8 mouse cellular contexts compared by ENCODE assay signal in genomic region chr1:74124021-74124981, GRCm38 (mm10). TPM values are rescaled to one million over a fixed set of nuclear protein-coding genes. Genes with fewer than 3 reads are reported as not detected.
DNase-seq lines count a peak whose midpoint lies in the region; ATAC-seq and TF ChIP-seq lines count a peak whose summit lies in the region.

Gene Tns1, minus strand, starts transcription at chr1:74124449.

- under 1% methylated on average over 80 of the region's 84 CpGs for WGBS in hindbrain, embryonic 14.5 days

- peaks cover 6% of the 10 kb centered on the region for H3K27me3 ChIP-seq in ES-Bruce4 (ENCODE audit: control insufficient read depth, insufficient read depth, low read length, poor library complexity, severe bottlenecking)
- peaks cover 20% of the 10 kb centered on the region; the same call in 1 of the 2 replicates for H3K27me3 ChIP-seq in hindbrain, embryonic 14.5 days (ENCODE audit: control insufficient read depth, insufficient read depth, low read length)

- no peaks in the 10 kb centered on the region for H3K4me1 ChIP-seq in ES-Bruce4 (ENCODE audit: control insufficient read depth, insufficient read depth, low read length)
- H3K4me1 ChIP-seq in hindbrain, embryonic 14.5 days (replicated peaks; ENCODE audit: control insufficient read depth, insufficient read depth, low read length): peaks cover 11% of the 10 kb centered on the region; the same call in 1 of the 2 replicates

- ATAC-seq in hindbrain, embryonic 14.5 days (ENCODE audit: low FRiP score): peak; percentile 61
- ATAC-seq in megakaryocyte, adult 5-6 weeks (ENCODE audit: poor library complexity, severe bottlenecking): peak; percentile 66

- peak; percentile 81 for DNase-seq in adrenal gland, postnatal 14 days
- DNase-seq in gastrocnemius, adult 2 months: peak; percentile 64
- no peak for DNase-seq in hindbrain, embryonic 14.5 days (ENCODE audit: low spot score)
- DNase-seq in left cerebral cortex, postnatal 14 days (ENCODE audit: low spot score in 2 of 2): no peak
- DNase-seq in spleen, postnatal 4 days (ENCODE audit: low spot score in 2 of 2): peak; percentile 27 to 73
- no peak for DNase-seq in cerebellum, adult 8-10 months

- H3K4me2 ChIP-seq in hindbrain, embryonic 14.5 days (replicated peaks): peak within 1 kb of the TSS; percentile 85

- peak within 1 kb of the TSS; percentile 65 for H3K4me3 ChIP-seq in ES-Bruce4 (ENCODE audit: low read depth, low read length)
- peak within 1 kb of the TSS; percentile 70 for H3K4me3 ChIP-seq in gastrocnemius, adult 2 months
- peak within 1 kb of the TSS; percentile 43 for H3K4me3 ChIP-seq in hindbrain, embryonic 14.5 days (replicated peaks; ENCODE audit: low read length)

- intact Hi-C loops in gastrocnemius, adult 2 months (cut with DNase I): loop anchor here (2.0 kb wide), 2 partner anchors 40 to 128 kb away; no protein-coding TSS in a partner anchor
- intact Hi-C loops in left cerebral cortex, postnatal 14 days (cut with DNase I): loop anchor here (2.0 to 5.0 kb wide), 2 partner anchors 42 to 222 kb away; no protein-coding TSS in a partner anchor

- no peak for TF ChIP-seq CTCF in ES-Bruce4 (IDR thresholded peaks at IDR 0.05; ENCODE audit: low read depth, low read length)
- TF ChIP-seq CTCF in gastrocnemius, adult 2 months (IDR thresholded peaks at IDR 0.05): no peak

- H3K36me3 ChIP-seq in ES-Bruce4 (ENCODE audit: control insufficient read depth, insufficient read depth, low read length, poor library complexity, severe bottlenecking): no peaks in the 10 kb centered on the region
- H3K36me3 ChIP-seq in hindbrain, embryonic 14.5 days (replicated peaks; ENCODE audit: control insufficient read depth, insufficient read depth): no peaks in the 10 kb centered on the region

- H3K9me3 ChIP-seq in ES-Bruce4 (replicated peaks; ENCODE audit: control insufficient read depth, insufficient read depth, low read length, poor library complexity, severe bottlenecking): no peaks in the 10 kb centered on the region
- no peaks in the 10 kb centered on the region for H3K9me3 ChIP-seq in hindbrain, embryonic 14.5 days (ENCODE audit: control insufficient read depth, low read length)

- no peak within 1 kb of the TSS for H3K27ac ChIP-seq in ES-Bruce4 (ENCODE audit: insufficient read depth, low read length)
- peak within 1 kb of the TSS; percentile 20; the same call in 1 of the 2 replicates for H3K27ac ChIP-seq in gastrocnemius, adult 2 months
- H3K27ac ChIP-seq in hindbrain, embryonic 14.5 days: 0 out of 2 replicates have a peak within 1 kb of the TSS, but pooled peaks have one; percentile 17

- TF ChIP-seq EP300 in ES-Bruce4 (IDR thresholded peaks at IDR 0.05; ENCODE audit: insufficient read depth, low read depth, low read length): no peak

- peak within 1 kb of the TSS; percentile 71 for H3K9ac ChIP-seq in ES-Bruce4 (ENCODE audit: low read depth, poor library complexity, severe bottlenecking)
- H3K9ac ChIP-seq in hindbrain, embryonic 14.5 days: peak within 1 kb of the TSS; percentile 57

- TF ChIP-seq POLR2A in ES-Bruce4 (IDR thresholded peaks at IDR 0.05; ENCODE audit: insufficient read depth, low read length): no peak

RNA-seq across cellular contexts. Expression of gene Tns1, which starts in this region (rescaled TPM):
- 6.5 and 9.0 TPM in 2 replicates for polyA plus RNA-seq in ES-Bruce4 (2011; ENCODE audit: insufficient read depth, insufficient read length, low read depth, missing spikeins)
- 325 and 411 TPM in 2 replicates for total RNA-seq in adrenal gland, postnatal 14 days (2021)
- 100 to 1,000 TPM; 294 to 305 TPM for total RNA-seq in gastrocnemius, adult 2 months (2021)
- 15.1 and 15.5 TPM in 2 replicates for polyA plus RNA-seq in hindbrain, embryonic 14.5 days (2014; fragmentation: Nextera tagmentation; extraction: Ambion mirVana)
- 10 to 100 TPM; 30.2 to 39.1 TPM for total RNA-seq in left cerebral cortex, postnatal 14 days (2021)
- total RNA-seq in megakaryocyte, adult 5-6 weeks (2015): 4.9 and 5.5 TPM in 2 replicates
- total RNA-seq in megakaryocyte, adult 5-6 weeks (2017): 2.9 and 3.2 TPM in 2 replicates

Comparison
In these comparisons a context has a peak if more than half of its experiments do, and no peak if none do; other contexts are left out.
1. RNA of gene Tns1 (total RNA-seq): 325 to 411 TPM in adrenal gland, postnatal 14 days, 294 to 305 TPM in gastrocnemius, adult 2 months and 30.2 to 39.1 TPM in left cerebral cortex, postnatal 14 days; 2.9 to 5.5 TPM in megakaryocyte, adult 5-6 weeks; every median in the first group is over 4 times any median in the second.
2. DNase-seq: peak in adrenal gland, postnatal 14 days (single experiment), gastrocnemius, adult 2 months (single experiment) and spleen, postnatal 4 days (2 of 2); none in hindbrain, embryonic 14.5 days (single experiment), left cerebral cortex, postnatal 14 days (0 of 2) and cerebellum, adult 8-10 months (single experiment).
3. Peak in every context shown above with its lines, with median percentiles within 50 percentile points of each other: H3K4me3 ChIP-seq.